Mouse (Mus musculus): ENCODE measurements at regions not wholly inside any gene's neighbourhood (a gene's known extent, or its start where the extent isn't known, plus 50 kb on each side); places are given as distances from the start of the nearest gene placed in this dataset.

DNA sequence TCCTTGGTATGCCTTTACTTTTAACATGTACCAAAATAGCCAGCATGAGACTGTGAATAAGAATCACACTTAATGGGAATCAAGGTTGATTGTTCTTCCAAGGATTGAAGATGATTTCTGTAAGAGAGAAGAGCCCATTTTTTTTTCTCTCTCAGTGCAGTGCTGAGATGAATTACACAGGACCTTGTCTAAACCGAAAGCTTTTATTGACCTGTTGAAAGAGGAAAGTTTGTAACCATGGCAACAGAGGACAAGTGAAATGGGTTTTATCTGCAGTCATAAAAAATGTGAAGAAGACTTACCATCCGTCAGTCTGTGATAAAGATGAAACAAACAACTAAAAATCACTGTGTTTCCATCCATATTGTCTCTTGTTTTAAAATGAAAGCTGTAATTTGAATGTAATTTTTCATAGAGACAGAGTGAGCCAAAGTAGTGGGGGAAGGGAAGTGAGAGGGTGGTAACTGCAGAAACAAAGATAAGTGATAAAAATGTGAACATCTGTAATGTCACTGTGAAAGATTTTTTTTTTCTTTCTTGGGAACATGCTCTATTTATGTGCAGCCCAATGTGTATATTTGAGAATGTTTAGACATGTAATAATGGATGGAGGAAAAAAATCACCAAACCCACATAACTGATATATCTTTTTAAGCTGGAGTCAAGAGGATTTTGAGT is 661.9 kb downstream of the Basp1 start:
- DNase-seq (ENCODE audit: low spot score in 2 of 2): no peak

GRCm38 (mm10) chr15:24743240-24743639 is 670.3 kb downstream of the Basp1 start:
- DNase-seq (ENCODE audit: low spot score in 2 of 2): no peak

DNA sequence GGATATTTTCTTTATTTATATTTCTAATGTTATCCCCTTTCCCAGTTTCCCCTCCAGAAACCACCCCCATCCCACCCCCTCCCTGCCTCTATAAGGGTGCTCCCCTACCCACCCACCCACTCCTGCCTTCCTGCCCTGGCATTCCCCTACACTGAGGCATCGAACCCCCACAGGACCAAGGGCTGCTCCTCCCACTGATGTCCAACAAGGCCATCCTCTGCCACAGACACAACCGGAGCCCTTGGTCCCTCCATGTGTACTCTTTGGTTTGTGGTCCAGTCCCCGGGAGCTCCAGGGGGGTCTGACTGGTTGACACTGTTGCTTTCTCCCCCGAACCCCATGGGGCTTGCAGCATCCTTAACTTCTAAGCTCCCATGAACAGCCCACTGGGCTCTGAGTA is 688.4 kb downstream of the Basp1 start:
- no peak for DNase-seq (ENCODE audit: low spot score in 2 of 2)

- DNase-seq (ENCODE audit: low spot score in 2 of 2): peak; percentile 22 to 28
Observed at GRCm38 (mm10) chr15:24724664-24725063, 688.9 kb downstream of the Basp1 start.

DNA sequence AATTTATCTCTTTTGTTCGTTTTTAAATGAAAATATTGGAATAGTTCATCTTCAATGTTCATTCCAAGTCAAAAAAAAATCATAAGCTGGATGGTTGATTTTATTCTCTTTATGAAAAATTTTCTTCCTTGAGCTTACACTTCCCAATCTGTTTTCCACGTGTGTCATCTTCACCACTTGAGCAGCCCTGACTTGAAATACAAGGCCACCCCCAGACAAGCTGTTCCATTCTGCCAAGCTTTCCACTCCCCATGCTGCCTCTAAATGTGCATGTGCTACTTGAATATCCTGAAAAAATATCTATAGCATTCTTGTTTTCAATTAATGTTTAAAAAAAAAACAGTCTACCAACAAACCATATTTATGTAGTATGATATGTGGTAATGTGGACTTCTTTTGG is 693.2 kb downstream of the Basp1 start:
- DNase-seq (ENCODE audit: low spot score in 2 of 2): peak; percentile 60 to 72

GRCm38 (mm10) chr15:24682167-24682566 is 731.4 kb downstream of the Basp1 start:
- DNase-seq (ENCODE audit: low spot score in 2 of 2): no peak

- no peak for DNase-seq (ENCODE audit: low spot score in 2 of 2)
Observed at GRCm38 (mm10) chr15:24648938-24649337, 764.6 kb downstream of the Basp1 start.

DNA sequence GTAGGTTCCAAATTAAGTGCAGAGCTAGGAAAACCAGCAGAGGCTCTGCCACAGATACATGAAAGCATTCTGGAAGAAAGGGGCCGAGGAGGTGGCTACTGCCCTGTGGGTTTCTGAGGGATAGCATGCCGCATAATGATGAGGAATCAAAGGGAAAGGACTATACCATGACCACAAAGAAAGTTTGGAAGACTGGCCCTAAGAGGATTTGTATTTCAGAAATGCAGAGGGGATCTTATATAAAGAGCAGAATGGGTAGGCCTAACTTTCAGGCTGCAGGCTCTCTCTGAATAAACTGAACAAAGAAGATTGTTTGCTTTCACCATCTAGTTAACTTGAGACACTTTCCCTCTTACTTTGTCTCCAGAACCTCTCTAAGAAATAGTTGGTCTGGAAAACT is 777.9 kb downstream of the Basp1 start:
- no peak for DNase-seq (ENCODE audit: low spot score in 2 of 2)

GRCm38 (mm10) chr15:24596242-24596641 is 817.3 kb downstream of the Basp1 start:
- DNase-seq (ENCODE audit: low spot score in 2 of 2): peak; percentile 55 to 71

DNA sequence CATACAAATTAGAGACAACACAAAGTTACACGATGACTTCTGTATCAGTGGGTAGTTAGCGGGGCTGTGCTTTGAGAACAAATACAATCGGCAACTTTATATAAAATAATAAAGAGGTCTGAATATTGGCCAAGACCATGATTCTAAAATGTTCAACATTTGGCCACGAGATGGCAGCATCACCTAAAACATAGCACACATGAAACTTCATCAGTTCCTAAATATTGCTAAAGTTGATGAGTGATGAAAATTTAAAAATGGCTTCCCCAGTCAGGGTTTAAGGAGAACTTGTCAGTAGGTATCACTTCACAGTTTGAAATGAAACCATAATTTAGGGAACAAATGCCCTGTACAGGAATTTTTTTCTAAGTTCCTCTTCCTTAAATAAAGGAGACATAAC is 824.6 kb downstream of the Basp1 start:
- peak; percentile 54 to 74 for DNase-seq (ENCODE audit: low spot score in 2 of 2)

- DNase-seq (ENCODE audit: low spot score in 2 of 2): peak in 1 of 2 experiments; percentile 4
Observed at GRCm38 (mm10) chr15:24566981-24567380, 846.6 kb downstream of the Basp1 start.

DNA sequence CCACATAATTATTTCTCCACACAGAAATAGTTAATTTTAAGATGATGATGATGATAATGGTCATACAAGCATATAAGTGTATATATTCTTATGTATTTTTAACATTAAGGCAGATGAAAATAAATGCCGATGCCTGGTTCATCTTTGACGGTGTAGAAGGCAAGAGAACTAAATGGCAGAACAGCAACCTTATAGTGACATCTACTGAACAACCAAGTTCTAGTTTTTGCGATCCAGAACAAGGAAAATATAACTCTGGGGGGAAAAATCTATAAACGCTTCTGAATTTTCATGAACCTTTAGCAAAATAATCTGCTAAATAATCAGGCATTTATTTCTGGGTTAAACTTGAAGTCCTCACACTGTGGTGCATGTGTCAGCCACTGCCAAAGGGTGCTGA is 856.8 kb downstream of the Basp1 start:
- no peak for DNase-seq (ENCODE audit: low spot score in 2 of 2)

- DNase-seq (ENCODE audit: low spot score in 2 of 2): peak in 1 of 2 experiments; percentile 9
Observed at GRCm38 (mm10) chr15:24550108-24550507, 863.5 kb downstream of the Basp1 start.

- DNase-seq (ENCODE audit: low spot score in 2 of 2): no peak
Observed at GRCm38 (mm10) chr15:24530065-24530464, 883.5 kb downstream of the Basp1 start.

- no peak for DNase-seq (ENCODE audit: low spot score in 2 of 2)
Observed at GRCm38 (mm10) chr15:24527379-24527778, 886.2 kb downstream of the Basp1 start.

- no peak for DNase-seq (ENCODE audit: low spot score in 2 of 2)
Observed at GRCm38 (mm10) chr15:24513926-24514325, 899.6 kb downstream of the Basp1 start.

DNA sequence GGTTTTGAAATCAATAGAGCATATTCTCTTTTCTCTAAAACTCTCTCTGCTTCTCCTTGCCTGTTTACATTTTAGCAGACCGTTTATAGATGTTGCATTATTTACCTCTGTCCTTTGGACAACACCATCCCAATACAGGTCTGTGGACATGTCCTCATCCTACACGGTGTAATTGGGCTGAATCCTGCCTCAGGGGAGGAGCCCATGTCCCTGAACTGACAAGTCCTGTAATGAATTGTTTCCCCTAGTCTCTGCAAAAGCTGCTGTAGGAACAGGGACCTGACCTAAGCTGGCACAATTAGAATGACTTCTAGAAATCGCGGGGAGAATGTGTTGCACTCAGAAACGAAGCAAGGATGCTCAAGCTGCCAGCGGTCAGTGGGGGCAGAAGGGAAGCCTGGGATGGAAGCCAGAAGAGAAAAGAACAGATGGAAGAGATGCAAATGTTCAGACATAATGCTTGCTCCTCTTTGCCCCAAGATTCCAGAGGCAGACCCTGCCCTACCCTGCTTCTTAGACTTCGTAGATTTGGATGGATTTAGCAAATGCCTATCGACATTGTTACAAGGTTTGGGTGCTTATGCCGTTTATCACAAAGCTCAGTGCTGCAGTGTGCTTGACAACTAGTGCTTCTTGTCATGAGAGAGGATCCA is 911.5 kb downstream of the Basp1 start:
- DNase-seq (ENCODE audit: low spot score in 2 of 2): peak in 1 of 2 experiments; percentile 30

DNA sequence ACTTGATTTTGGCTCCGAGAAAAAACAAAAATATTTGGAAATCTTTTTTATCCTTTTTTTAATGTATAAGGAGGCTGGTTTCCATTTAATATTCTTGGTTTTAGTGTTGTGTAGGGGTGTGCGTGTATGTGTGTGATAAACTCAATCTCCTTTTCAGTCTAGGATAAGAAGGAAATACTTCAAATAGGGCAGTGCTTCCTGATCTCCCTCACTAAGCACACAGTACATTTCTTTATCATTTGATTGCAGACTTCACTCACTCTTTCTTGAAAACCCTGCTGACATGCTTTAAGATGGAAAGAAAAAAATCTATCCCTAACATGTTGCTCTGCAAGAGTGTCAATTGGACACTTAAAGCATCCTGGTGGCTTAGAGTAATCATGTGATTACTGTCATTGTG is 927.3 kb downstream of the Basp1 start:
- no peak for DNase-seq (ENCODE audit: low spot score in 2 of 2)

DNA sequence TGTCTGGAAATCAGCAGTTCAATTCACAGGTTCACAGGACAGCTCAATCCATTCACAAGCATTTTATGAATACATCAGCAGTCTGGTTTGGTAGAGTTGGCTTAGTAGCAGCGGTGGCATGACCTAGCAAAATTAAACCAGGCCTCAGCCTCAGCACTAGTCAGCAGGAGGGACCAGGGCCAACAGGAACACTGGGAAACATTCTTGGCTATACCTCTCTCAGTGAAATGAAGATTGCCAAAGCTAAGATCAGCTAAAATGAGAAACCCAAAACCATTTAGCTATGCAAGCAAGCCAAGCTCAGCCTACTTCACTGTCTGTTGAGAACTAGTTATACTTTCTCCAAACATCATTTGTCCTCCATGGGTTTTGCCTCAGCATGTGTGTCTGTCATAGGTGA is 945.3 kb downstream of the Basp1 start:
- no peak for DNase-seq (ENCODE audit: low spot score in 2 of 2)

- peak; percentile 3 to 26 for DNase-seq (ENCODE audit: low spot score in 2 of 2)
Observed at GRCm38 (mm10) chr15:24457726-24458125, 955.8 kb downstream of the Basp1 start.

- no peak for DNase-seq (ENCODE audit: low spot score in 2 of 2)
Observed at GRCm38 (mm10) chr15:24433083-24433482, 980.5 kb downstream of the Basp1 start.

DNA sequence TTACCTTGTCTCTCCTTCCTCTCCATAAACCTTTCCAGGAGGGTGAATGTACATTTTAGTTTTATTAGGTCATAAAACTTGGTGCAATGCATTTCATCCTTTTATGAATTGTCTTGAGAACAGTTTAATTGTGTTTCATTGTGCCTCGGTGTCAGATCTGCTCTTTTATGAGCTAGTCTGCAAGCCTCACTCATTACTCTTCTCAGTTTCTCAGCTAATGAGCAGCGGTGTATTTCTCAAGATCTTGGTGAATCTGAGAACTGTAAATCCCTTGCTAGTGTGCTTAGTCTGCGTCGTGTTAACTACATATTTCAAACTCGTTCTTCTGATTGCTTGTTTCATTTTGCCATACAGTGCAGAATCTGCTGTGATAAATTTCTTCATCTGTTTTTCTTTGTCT is 984.4 kb downstream of the Basp1 start:
- DNase-seq (ENCODE audit: low spot score in 2 of 2): no peak

- DNase-seq (ENCODE audit: low spot score in 2 of 2): no peak
Observed at GRCm38 (mm10) chr15:24422333-24422942, 991.1 kb downstream of the Basp1 start.

All from left cerebral cortex, adult 18-20 months (tissue).